ENCODE assay signal across 8 mouse cellular contexts in the genomic region with DNA sequence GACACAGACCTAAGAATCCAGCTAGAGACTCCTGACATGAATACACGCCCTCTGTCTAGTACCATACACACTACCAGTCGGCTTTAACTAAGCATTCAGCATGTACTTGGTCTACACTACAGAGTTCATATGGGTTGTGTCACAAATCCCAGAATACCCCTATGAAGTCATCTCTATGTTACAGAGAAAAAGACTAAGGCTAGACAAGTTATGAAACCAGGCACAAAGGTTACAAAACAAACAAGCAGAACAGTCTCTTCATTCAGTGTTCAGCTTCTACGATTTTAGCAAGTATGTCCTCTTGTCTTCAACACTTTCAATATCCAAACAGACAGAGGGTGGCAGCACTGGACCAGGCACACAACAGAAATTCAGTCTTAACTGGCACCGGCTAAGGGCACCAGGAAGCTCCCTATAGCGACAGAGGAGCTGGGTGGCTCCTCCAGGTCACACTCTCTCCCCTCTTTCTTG. TPM values are rescaled to one million over a fixed set of nuclear protein-coding genes. Genes with fewer than 3 reads are reported as not detected.
DNase-seq lines count a peak whose midpoint lies in the region; ATAC-seq and TF ChIP-seq lines count a peak whose summit lies in the region.
"Had no signal": no experiment of that assay in that cellular context is flagged by ENCODE, and none has a peak within 500 bp of the region (broad histone marks: within the 10 kb centered on the region; RNA-seq: fewer than 3 reads in every experiment).

No protein-coding gene starts in this region.

- no peak overlapping the region for H3K27ac ChIP-seq in CH12.LX (ENCODE audit: insufficient read depth, low read depth)
- H3K27ac ChIP-seq in heart, embryonic 15.5 days, result peak overlapping the region; percentile 58
- peak overlapping the region; percentile 56 for H3K27ac ChIP-seq in layer of hippocampus, adult 2 months

- H3K9me3 ChIP-seq in CH12.LX (replicated peaks; ENCODE audit: low read length), result no peaks in the 10 kb centered on the region
- H3K9me3 ChIP-seq in heart, embryonic 15.5 days (replicated peaks), result no peaks in the 10 kb centered on the region

- peak overlapping the region; percentile 46 for H3K4me2 ChIP-seq in CH12.LX (ENCODE audit: insufficient read depth, low read depth, poor library complexity, severe bottlenecking)
- H3K4me2 ChIP-seq in heart, embryonic 15.5 days, result no peak overlapping the region

- TF ChIP-seq EP300 in CH12.LX (IDR thresholded peaks at IDR 0.05; ENCODE audit: low read length), result no peak

- peak; percentile 93 for TF ChIP-seq RAD21 in CH12.LX (IDR thresholded peaks at IDR 0.05; ENCODE audit: low read depth, low read length)

- DNase-seq in CH12.LX (ENCODE audit: extremely low read depth), result peak; percentile 83
- DNase-seq in adrenal gland, postnatal 14 days, result peak; percentile 86
- DNase-seq in embryo, embryonic 9.5 days (ENCODE audit: extremely low spot score), result peak; percentile 21
- DNase-seq in layer of hippocampus, adult 2 months (ENCODE audit: low spot score in 2 of 2), result peak; percentile 75 to 78
- DNase-seq in lung, postnatal 10 days, result peak; percentile 90
- peak; percentile 40 for DNase-seq in right cerebral cortex, postnatal 4 days

- peak overlapping the region; percentile 23; the same call in 1 of the 2 replicates for H3K9ac ChIP-seq in CH12.LX (ENCODE audit: insufficient read depth, low read depth)
- H3K9ac ChIP-seq in heart, embryonic 15.5 days, result no peak overlapping the region

- peak; percentile 17 to 92; a peak in 3 of 4 replicates for TF ChIP-seq CTCF in CH12.LX (conservative IDR thresholded peaks at IDR 0.05 in 1 of 2, IDR thresholded peaks at IDR 0.05 in 1 of 2; ENCODE audit: low read depth in 2 of 2, low read length in 2 of 2)
- peak; percentile 86 for TF ChIP-seq CTCF in layer of hippocampus, adult 2 months (conservative IDR thresholded peaks at IDR 0.05)

- peaks cover 0 to 61% of the 10 kb centered on the region in 2 experiments; a peak in 3 of 4 replicates for H3K4me1 ChIP-seq in CH12.LX (ENCODE audit: control insufficient read depth in 1 of 2, insufficient read depth in 2 of 2)
- peaks cover 40% of the 10 kb centered on the region for H3K4me1 ChIP-seq in heart, embryonic 15.5 days (replicated peaks)

- dilution Hi-C loops in CH12.LX (cut with MboI; ENCODE audit: extremely low pct_ligation_motif_present, extremely low pct_unique_long_range_greater_than_20kb, low sequenced_read_pairs), result no loop called here

- H3K36me3 ChIP-seq in CH12.LX (replicated peaks in 1 of 2; ENCODE audit: control insufficient read depth in 1 of 2, insufficient read depth in 1 of 2, low read length in 1 of 2), result peaks cover 3 to 22% of the 10 kb centered on the region in 2 experiments
- peaks cover 20% of the 10 kb centered on the region; the same call in 1 of the 2 replicates for H3K36me3 ChIP-seq in heart, embryonic 15.5 days

- H3K79me2 ChIP-seq in CH12.LX (replicated peaks; ENCODE audit: control insufficient read depth, extremely low read depth, insufficient read depth, poor library complexity, severe bottlenecking), result no peaks in the 10 kb centered on the region

- 26% methylated on average over 5 of the region's 5 CpGs for WGBS in heart, embryonic 15.5 days

- TF ChIP-seq POLR2A in CH12.LX (IDR thresholded peaks at IDR 0.05; ENCODE audit: low read depth, low read length), result no peak

- H3K27me3 ChIP-seq in CH12.LX (replicated peaks), result no peaks in the 10 kb centered on the region
- no peaks in the 10 kb centered on the region for H3K27me3 ChIP-seq in heart, embryonic 15.5 days

- peak overlapping the region in 1 of 3 experiments; percentile 13 for H3K4me3 ChIP-seq in CH12.LX (replicated peaks in 1 of 3; ENCODE audit: low read depth in 2 of 3, low read length in 2 of 3, poor library complexity in 1 of 3)
- H3K4me3 ChIP-seq in heart, embryonic 15.5 days, result no peak overlapping the region
- H3K4me3 ChIP-seq in layer of hippocampus, adult 2 months, result no peak overlapping the region

- in situ Hi-C loops in CH12.LX (cut with MboI; ENCODE audit: low pct_ligation_motif_present, low pct_unique_long_range_greater_than_20kb, low sequenced_read_pairs), result loop anchor here (25.0 kb wide), 1 partner anchor 396 kb away; a partner anchor contains a TSS

- ATAC-seq in heart, embryonic 15.5 days (replicated peaks; ENCODE audit: insufficient number of reproducible peaks, insufficient read depth, low FRiP score, low read depth), result peak; percentile 47; the same call in 1 of the 2 replicates

TF ChIP-seq in CH12.LX, 34 proteins besides CTCF, POLR2A, EP300 and RAD21:
- TF ChIP-seq MXI1 (IDR thresholded peaks at IDR 0.05; ENCODE audit: low read depth, low read length) (0 out of 2 replicates have a peak, but pooled peaks have one; percentile 31), SIN3A (IDR thresholded peaks at IDR 0.05; ENCODE audit: low read length) (peak; percentile 72), NELFE (IDR thresholded peaks at IDR 0.05; ENCODE audit: low read depth, low read length) (peak; percentile 19; the same call in 1 of the 2 replicates), KAT2A (IDR thresholded peaks at IDR 0.05; ENCODE audit: insufficient replicate concordance, low read length) (no peak), RCOR1 (conservative IDR thresholded peaks at IDR 0.05; ENCODE audit: low read depth, low read length) (no peak), SMC3 (IDR thresholded peaks at IDR 0.05; ENCODE audit: low read depth, low read length) (peak; percentile 90), ELF1 (IDR thresholded peaks at IDR 0.05; ENCODE audit: low read depth, low read length) (peak; percentile 42; the same call in 1 of the 2 replicates), TBP (conservative IDR thresholded peaks at IDR 0.05; ENCODE audit: low read depth, low read length) (no peak), HCFC1 (IDR thresholded peaks at IDR 0.05; ENCODE audit: low read depth, low read length) (no peak), JUN (IDR thresholded peaks at IDR 0.05; ENCODE audit: insufficient read depth, low read depth, low read length) (no peak), MAFK (IDR thresholded peaks at IDR 0.05; ENCODE audit: insufficient replicate concordance, low read length) (no peak)

RNA-seq across cellular contexts. Expression of a gene that starts 15.1 kb away (rescaled TPM):
- total RNA-seq in CH12.LX (2012; rRNA removed), result not detected in 2 replicates
- total RNA-seq in CH12.LX (2014; rRNA removed), result not detected in 2 replicates
- polyA plus RNA-seq in CH12.LX (2012; ENCODE audit: insufficient read length, low read depth), result not detected in 2 replicates
- total RNA-seq in adrenal gland, postnatal 14 days (2021), result not detected in 2 replicates
- 0.31 TPM in 1 of 2 replicates, not detected in the other for polyA plus RNA-seq in heart, embryonic 15.5 days (2015; fragmentation: Nextera tagmentation; extraction: Ambion mirVana)
- total RNA-seq in layer of hippocampus, adult 2 months (2021), result not detected
- total RNA-seq: layer of hippocampus, postnatal 25 days had no signal

RNA-seq across cellular contexts. Expression of a gene that starts 35.8 kb away (rescaled TPM):
- 243 and 332 TPM in 2 replicates for total RNA-seq in CH12.LX (2012; rRNA removed)
- 227 and 278 TPM in 2 replicates for total RNA-seq in CH12.LX (2014; rRNA removed)
- polyA plus RNA-seq in CH12.LX (2012; ENCODE audit: insufficient read length, low read depth), result 681 and 693 TPM in 2 replicates
- total RNA-seq in adrenal gland, postnatal 14 days (2021), result 347 and 396 TPM in 2 replicates
- 660 and 727 TPM in 2 replicates for polyA plus RNA-seq in heart, embryonic 15.5 days (2015; fragmentation: Nextera tagmentation; extraction: Ambion mirVana)
- total RNA-seq in layer of hippocampus, adult 2 months (2021), result 100 to 1,000 TPM; 773 TPM

RNA-seq across cellular contexts. Expression of a gene that starts 47.4 kb away (rescaled TPM):
- total RNA-seq in CH12.LX (2012; rRNA removed) (9.0 and 10.0 TPM in 2 replicates), CH12.LX (2014; rRNA removed) (11.7 and 11.8 TPM in 2 replicates)
- polyA plus RNA-seq in CH12.LX (2012; ENCODE audit: insufficient read length, low read depth), result 10.2 and 15.6 TPM in 2 replicates
- 103 and 156 TPM in 2 replicates for total RNA-seq in adrenal gland, postnatal 14 days (2021)
- polyA plus RNA-seq in heart, embryonic 15.5 days (2015; fragmentation: Nextera tagmentation; extraction: Ambion mirVana), result 28.2 and 32.5 TPM in 2 replicates
- 10 to 100 TPM; 36.6 to 41.1 TPM for total RNA-seq in layer of hippocampus, adult 2 months (2021)

Comparison
In these comparisons a context has a peak if more than half of its experiments do, and no peak if none do; other contexts are left out.
1. DNase-seq: peak in every context shown above with its lines; median percentile 90 in lung, postnatal 10 days; 86 in adrenal gland, postnatal 14 days; 83 in CH12.LX; 76 in layer of hippocampus, adult 2 months; 40 in right cerebral cortex, postnatal 4 days; 21 in embryo, embryonic 9.5 days.